Mouse (Mus musculus) lung, postnatal 0 days (tissue): ENCODE results near the gene Hs3st1. TPM values are rescaled to one million over a fixed set of nuclear protein-coding genes. Genes with fewer than 3 reads are reported as not detected.

ENCODE experiments used
- ATAC-seq: fragments of 200-750 bp; cut with Nextera tagmentation; 2 replicates; pipeline ENCODE4 v1.8.0; 2017; ENCODE audit warnings: moderate library complexity
- DNase-seq: peaks from one replicate; pipeline ENCODE4 v3.0.0-alpha.2; 2016; ENCODE audit warnings: low spot score
- H3K27ac ChIP-seq: fragments of 300-500 bp; sonication (generic); 2 replicates; pipeline ENCODE4 v1.5.1; 2014; ENCODE audit warnings: antibody characterized with exemption, mild to moderate bottlenecking, low read length, mixed read lengths
- H3K27me3 ChIP-seq: fragments of 300-500 bp; sonication (generic); replicated peaks from 2 replicates; pipeline ENCODE4 v1.6.1; 2014; ENCODE audit warnings: low read length, mixed read lengths; ENCODE audit not compliant: insufficient read depth
- H3K36me3 ChIP-seq: fragments of 300-500 bp; sonication (generic); 2 replicates; pipeline ENCODE4 v1.6.1; 2014; ENCODE audit warnings: low read length, mixed read lengths; ENCODE audit not compliant: insufficient read depth
- H3K4me1 ChIP-seq: fragments of 300-500 bp; sonication (generic); 2 replicates; pipeline ENCODE4 v1.6.1; 2014; ENCODE audit warnings: antibody characterized with exemption, low read depth, low read length, mixed read lengths; ENCODE audit not compliant: insufficient read depth
- H3K4me2 ChIP-seq: fragments of 300-500 bp; sonication (generic); replicated peaks from 2 replicates; pipeline ENCODE4 v1.6.1; 2014; ENCODE audit warnings: low read depth, mild to moderate bottlenecking, low read length, moderate library complexity, mixed read lengths
- H3K4me3 ChIP-seq: fragments of 300-500 bp; sonication (generic); 2 replicates; pipeline ENCODE4 v1.5.1; 2014; ENCODE audit warnings: low read depth, low read length
- H3K9ac ChIP-seq: fragments of 300-500 bp; sonication (generic); replicated peaks from 2 replicates; pipeline ENCODE4 v1.6.1; 2014; ENCODE audit warnings: low read depth, mild to moderate bottlenecking
- H3K9me3 ChIP-seq: fragments of 300-500 bp; sonication (generic); 2 replicates; pipeline ENCODE4 v1.6.1; 2016; ENCODE audit warnings: low read length, mixed read lengths
- CTCF ChIP-seq: IDR thresholded peaks from 2 replicates; pipeline ENCODE4 v1.5.1; 2016; ENCODE audit warnings: antibody characterized with exemption, mild to moderate bottlenecking
- EP300 ChIP-seq: IDR thresholded peaks from 2 replicates; pipeline ENCODE4 v1.6.1; 2016; ENCODE audit warnings: antibody characterized with exemption, mild to moderate bottlenecking, control low read depth
- WGBS: fragments of 180-500 bp; shearing (Covaris S2); extraction: QIAGEN DNeasy Blood & Tissue Kit; methylation state at CpG from one replicate; pipeline ENCODE4 v1.1.7; 2014; 5-methylcytosine and 5-hydroxymethylcytosine counted together
- polyA plus RNA-seq: library from polyadenylated mRNA; unstranded; fragments of >200 nt; fragmentation: Nextera tagmentation; extraction: Ambion mirVana; gene quantifications from 2 replicates; pipeline ENCODE4 v1.2.1, GENCODE M21; 2015

Gene Hs3st1
- polyA plus RNA-seq, 1 experiment from 2014 or later, result 17.5 TPM

- DNase-seq, result no peak
- ATAC-seq, result no peak
- no peak overlapping the region for H3K4me3 ChIP-seq
- no peaks in the 10 kb centered on the region for H3K36me3 ChIP-seq
- H3K9ac ChIP-seq, result no peak overlapping the region
- no peaks in the 10 kb centered on the region for H3K4me1 ChIP-seq
- H3K9me3 ChIP-seq, result no peaks in the 10 kb centered on the region
- no peak for TF ChIP-seq CTCF
- TF ChIP-seq EP300, result no peak
- WGBS, result 26% methylated on average over 5 of the region's 5 CpGs
- no peak overlapping the region for H3K4me2 ChIP-seq
- no peaks in the 10 kb centered on the region for H3K27me3 ChIP-seq
- no peak overlapping the region for H3K27ac ChIP-seq
These were observed 22.1 kb downstream of the Hs3st1 start for GRCm38 (mm10) chr5:39733013-39733749.

DNA sequence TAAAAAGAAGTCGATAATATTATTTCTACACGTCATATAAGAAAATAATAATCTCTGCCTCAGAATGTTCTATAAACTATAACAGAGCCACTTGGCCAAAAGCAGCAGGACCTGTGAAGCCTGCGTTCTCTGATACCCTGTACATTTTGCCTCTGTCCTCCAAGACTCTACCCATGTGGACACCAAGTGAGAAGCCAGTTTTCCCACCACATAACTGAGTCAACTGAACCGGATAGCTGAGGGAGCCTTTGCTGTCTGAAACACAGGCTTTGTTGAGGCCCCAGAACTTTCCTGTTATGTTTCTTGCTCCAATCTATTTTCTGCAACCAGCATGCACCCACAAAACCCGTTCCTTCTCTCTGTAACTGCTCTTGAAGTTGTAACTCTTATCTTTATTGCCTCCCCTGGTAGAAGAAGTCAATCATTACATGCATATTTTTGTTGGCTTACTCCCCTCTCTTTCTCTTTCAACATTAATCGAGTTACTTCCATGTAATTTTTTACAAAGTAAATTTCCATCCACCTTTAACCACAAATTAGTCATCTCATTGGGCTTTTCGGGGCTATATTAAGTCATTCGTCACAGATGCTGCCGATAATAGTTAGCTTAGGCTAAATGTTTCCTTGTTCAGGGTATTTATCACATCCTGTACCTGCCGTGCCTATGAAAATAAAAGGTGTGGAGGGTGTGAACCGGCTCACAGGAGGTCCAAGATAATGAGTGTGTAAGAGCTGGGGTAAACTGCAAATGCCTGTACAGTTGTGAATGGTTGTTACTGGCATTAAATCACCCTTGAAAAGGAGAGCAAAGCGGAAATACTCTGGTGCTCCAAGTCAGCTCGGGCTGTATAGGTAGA is 39.4 kb downstream of the Hs3st1 start:
- no peaks in the 10 kb centered on the region for H3K36me3 ChIP-seq
- peak; percentile 17; the same call in 1 of the 2 replicates for ATAC-seq
- no peak overlapping the region for H3K4me3 ChIP-seq
- no peak overlapping the region for H3K9ac ChIP-seq
- 0 out of 2 replicates have a peak overlapping the region, but pooled peaks have one; percentile 14 for H3K27ac ChIP-seq
- DNase-seq, result peak; percentile 37
- WGBS, result 62% methylated on average over 13 of the region's 13 CpGs
- H3K9me3 ChIP-seq, result no peaks in the 10 kb centered on the region
- no peaks in the 10 kb centered on the region for H3K27me3 ChIP-seq
- H3K4me2 ChIP-seq, result 0 out of 2 replicates have a peak overlapping the region, but pooled peaks have one; percentile 1
- H3K4me1 ChIP-seq, result peaks cover 2% of the 10 kb centered on the region; the same call in 1 of the 2 replicates
- TF ChIP-seq EP300, result no peak
- TF ChIP-seq CTCF, result no peak

GRCm38 (mm10) chr5:39715193-39715592 is 40.1 kb downstream of the Hs3st1 start:
- Histone ChIP-seq H3K9me3 (no peaks in the 10 kb centered on the region), H3K4me3 (no peak overlapping the region), H3K4me2 (no peak overlapping the region), H3K9ac (no peak overlapping the region), H3K27ac (no peak overlapping the region), H3K36me3 (no peaks in the 10 kb centered on the region), H3K27me3 (no peaks in the 10 kb centered on the region), H3K4me1 (peaks cover 2% of the 10 kb centered on the region; the same call in 1 of the 2 replicates)
- WGBS, result 44% methylated on average over 5 of the region's 5 CpGs
- ATAC-seq (peak; percentile 85), DNase-seq (peak; percentile 75)
- TF ChIP-seq EP300 (peak; percentile 46), CTCF (no peak)

- DNase-seq (no peak), ATAC-seq (no peak)
- Histone ChIP-seq H3K36me3 (no peaks in the 10 kb centered on the region), H3K4me3 (no peak overlapping the region), H3K27ac (no peak overlapping the region), H3K27me3 (no peaks in the 10 kb centered on the region), H3K9ac (no peak overlapping the region), H3K4me1 (no peaks in the 10 kb centered on the region), H3K4me2 (no peak overlapping the region), H3K9me3 (no peaks in the 10 kb centered on the region)
- TF ChIP-seq EP300 (no peak), CTCF (no peak)
- WGBS, result 77% methylated on average over 3 of the region's 3 CpGs
These were observed 49.7 kb downstream of the Hs3st1 start for GRCm38 (mm10) chr5:39705539-39705938.

GRCm38 (mm10) chr5:39660826-39661225 is 94.4 kb downstream of the Hs3st1 start:
- WGBS, result 94% methylated on average over 4 of the region's 4 CpGs

GRCm38 (mm10) chr5:39659417-39659816 is 95.9 kb downstream of the Hs3st1 start:
- ATAC-seq (no peak), DNase-seq (no peak)
- no peaks in the 10 kb centered on the region for H3K27me3 ChIP-seq
- H3K27ac ChIP-seq, result no peak overlapping the region
- no peaks in the 10 kb centered on the region for H3K36me3 ChIP-seq
- H3K9me3 ChIP-seq, result no peaks in the 10 kb centered on the region
- H3K4me1 ChIP-seq, result no peaks in the 10 kb centered on the region
- no peak overlapping the region for H3K4me2 ChIP-seq
- no peak overlapping the region for H3K9ac ChIP-seq
- H3K4me3 ChIP-seq, result no peak overlapping the region
- WGBS, result 80% methylated on average over 2 of the region's 2 CpGs
- no peak for TF ChIP-seq CTCF
- no peak for TF ChIP-seq EP300

More at GRCm38 (mm10) chr5:39660826-39661225, 94.4 kb downstream of the Hs3st1 start:
- no peak overlapping the region for H3K9ac ChIP-seq
- H3K36me3 ChIP-seq, result no peaks in the 10 kb centered on the region
- DNase-seq (no peak), ATAC-seq (no peak)
- no peaks in the 10 kb centered on the region for H3K27me3 ChIP-seq
- H3K27ac ChIP-seq, result no peak overlapping the region
- TF ChIP-seq CTCF, result no peak
- TF ChIP-seq EP300, result no peak
- no peaks in the 10 kb centered on the region for H3K4me1 ChIP-seq
- no peak overlapping the region for H3K4me3 ChIP-seq
- H3K9me3 ChIP-seq, result no peaks in the 10 kb centered on the region
- H3K4me2 ChIP-seq, result no peak overlapping the region
